Mouse (Mus musculus): ENCODE results near the gene Olfr596. TPM values are rescaled to one million over a fixed set of nuclear protein-coding genes. Genes with fewer than 3 reads are reported as not detected.
"Not testable (repeated sequence)": the region's sequence is repeated elsewhere in the genome, so short reads cannot be mapped to it uniquely, and the experiment has no call there.

Olfr596 gene
- total RNA-seq (2021), result not detected in 2 replicates
- long read RNA-seq, experiment 1, result 0 reads
- long read RNA-seq, experiment 2, result 0 reads

- not testable (repeated sequence) for DNase-seq
These were observed at the start of gene Olfr596 for GRCm38 (mm10) chr7:103305348-103305747. Gene Olfr596 (plus strand): TSS chr7:103305648.

- DNase-seq, result not testable (repeated sequence)
These were observed 10.6 kb downstream of the Olfr596 start, which contains the start of gene Olfr597 for GRCm38 (mm10) chr7:103316015-103316414. Gene Olfr597 (plus strand): TSS chr7:103316315.

- DNase-seq, result no peak
These were observed 17.8 kb downstream of the Olfr596 start, which contains the start of gene Olfr598 for GRCm38 (mm10) chr7:103323268-103323667. Gene Olfr598 (plus strand): TSS chr7:103323568.

GRCm38 (mm10) chr7:103335617-103336016, 30.2 kb downstream of the Olfr596 start, which contains the start of gene Olfr599:
Gene Olfr599 (plus strand): TSS chr7:103335917.
- DNase-seq, result no peak

- no peak for DNase-seq
These were observed 44.1 kb downstream of the Olfr596 start, which contains the start of gene Olfr600 for GRCm38 (mm10) chr7:103349569-103349968. Gene Olfr600 (minus strand): TSS chr7:103349669.

Small RNAs within 50 kb of the gene (microRNA-seq; reads per million reads assigned to microRNA genes)
- 0 reads per million in 2 experiments for gene Gm23550
- 0 reads per million in 2 experiments for gene Gm25171

Other genes with a start within 250 kb of the Olfr596 start
- gene Olfr584, start 223.8 kb upstream of the Olfr596 start, total RNA-seq (2021), result not detected in 2 replicates
- not detected in 2 replicates for gene Olfr585, start 207.9 kb upstream of the Olfr596 start, total RNA-seq (2021)
- not detected in 2 replicates for gene Olfr586, start 180.0 kb upstream of the Olfr596 start, total RNA-seq (2021)
- gene Olfr588-ps1, start 164.8 kb upstream of the Olfr596 start, total RNA-seq (2021), result not detected in 2 replicates
- not detected in 2 replicates for gene Olfr589, start 149.3 kb upstream of the Olfr596 start, total RNA-seq (2021)
- gene Olfr591, start 127.3 kb upstream of the Olfr596 start, total RNA-seq (2021), result not detected in 2 replicates
- gene Olfr592, start 120.8 kb upstream of the Olfr596 start, total RNA-seq (2021), result not detected in 2 replicates
- not detected in 2 replicates for gene Olfr593, start 93.8 kb upstream of the Olfr596 start, total RNA-seq (2021)
- gene Olfr594, start 88.7 kb upstream of the Olfr596 start, total RNA-seq (2021), result not detected in 2 replicates
- not detected in 2 replicates for gene Usp17ld, start 53.1 kb upstream of the Olfr596 start, total RNA-seq (2021)
- not detected in 2 replicates for gene Olfr597, start 10.7 kb downstream of the Olfr596 start, total RNA-seq (2021)
- not detected in 2 replicates for gene Olfr598, start 17.9 kb downstream of the Olfr596 start, total RNA-seq (2021)
- not detected in 2 replicates for gene Olfr599, start 30.3 kb downstream of the Olfr596 start, total RNA-seq (2021)
- gene Olfr600, start 44.0 kb downstream of the Olfr596 start, total RNA-seq (2021), result not detected in 2 replicates
- not detected in 2 replicates for gene Olfr601, start 57.0 kb downstream of the Olfr596 start, total RNA-seq (2021)
- gene Olfr603, start 80.5 kb downstream of the Olfr596 start, total RNA-seq (2021), result not detected in 2 replicates
- gene Usp17lc, start 109.4 kb downstream of the Olfr596 start, total RNA-seq (2021), result not detected in 2 replicates
- gene Olfr605, start 139.8 kb downstream of the Olfr596 start, total RNA-seq (2021), result not detected in 2 replicates
- not detected in 2 replicates for gene Olfr606, start 143.4 kb downstream of the Olfr596 start, total RNA-seq (2021)
- gene Olfr607, start 158.5 kb downstream of the Olfr596 start, total RNA-seq (2021), result not detected in 2 replicates
- not detected in 2 replicates for gene Olfr608, start 164.2 kb downstream of the Olfr596 start, total RNA-seq (2021)
- gene Olfr609, start 192.4 kb downstream of the Olfr596 start, total RNA-seq (2021), result not detected in 2 replicates
- not detected in 2 replicates for gene Olfr610, start 206.5 kb downstream of the Olfr596 start, total RNA-seq (2021)
- not detected in 2 replicates for gene Olfr611, start 215.2 kb downstream of the Olfr596 start, total RNA-seq (2021)
- gene Olfr612, start 237.1 kb downstream of the Olfr596 start, total RNA-seq (2021), result not detected in 2 replicates
- not detected in 2 replicates for gene Olfr613, start 242.4 kb downstream of the Olfr596 start, total RNA-seq (2021)